Mouse (Mus musculus) MEL (cell line): ENCODE results near the gene Shox2. TPM values are rescaled to one million over a fixed set of nuclear protein-coding genes. Genes with fewer than 3 reads are reported as not detected.

Source experiments
- DNase-seq: peaks from one replicate; pipeline ENCODE4 v3.0.0; 2011; ENCODE audit warnings: low read depth, low spot score
- H3K27ac ChIP-seq: 2 replicates; pipeline ENCODE4 v1.5.1; 2012; ENCODE audit warnings: low read depth, mild to moderate bottlenecking, control low read depth, low read length, moderate library complexity; ENCODE audit not compliant: control insufficient read depth
- H3K27me3 ChIP-seq, 2 experiments: fragments of 150-350 bp in 1 of 2; sonication (generic) in 1 of 2; 2 replicates each; pipeline ENCODE4 v1.6.1; 2012; ENCODE audit warnings: low read length in 2 of 2, mild to moderate bottlenecking in 2 of 2, improper control_type of control experiment in 1 of 2, moderate library complexity in 1 of 2; ENCODE audit not compliant: insufficient read depth in 2 of 2, control insufficient read depth in 1 of 2
- H3K36me3 ChIP-seq, 2 experiments: 2 replicates each; pipeline ENCODE4 v1.6.1; 2012 to 2014; ENCODE audit warnings: low read length in 2 of 2, improper control_type of control experiment in 1 of 2, inconsistent platforms in 1 of 2, mild to moderate bottlenecking in 1 of 2; ENCODE audit not compliant: insufficient read depth in 2 of 2, control insufficient read depth in 1 of 2
- H3K4me1 ChIP-seq, 2 experiments: fragments of 150-350 bp in 1 of 2; sonication (generic) in 1 of 2; 2 replicates each; pipeline ENCODE4 v1.6.1; 2012; ENCODE audit warnings: low read length in 2 of 2, improper control_type of control experiment in 1 of 2, mild to moderate bottlenecking in 1 of 2; ENCODE audit not compliant: insufficient read depth in 2 of 2, control insufficient read depth in 1 of 2
- H3K4me3 ChIP-seq, 2 experiments: fragments of 150-350 bp in 1 of 2; sonication (generic) in 1 of 2; 2 replicates each; pipeline ENCODE4 v1.5.1; 2012; ENCODE audit warnings: low read depth in 2 of 2, low read length in 2 of 2, mild to moderate bottlenecking in 2 of 2, moderate library complexity in 2 of 2, control low read depth in 1 of 2, improper control_type of control experiment in 1 of 2; ENCODE audit not compliant: control insufficient read depth in 1 of 2, insufficient read depth in 1 of 2
- H3K79me2 ChIP-seq: 2 replicates; pipeline ENCODE4 v1.6.1; 2012; ENCODE audit warnings: mild to moderate bottlenecking, low read length, moderate library complexity; ENCODE audit not compliant: control insufficient read depth, poor library complexity, insufficient read depth
- H3K9ac ChIP-seq: 2 replicates; pipeline ENCODE4 v1.6.1; 2012; ENCODE audit warnings: low read depth, mild to moderate bottlenecking, control low read depth, low read length, moderate library complexity; ENCODE audit not compliant: control insufficient read depth, poor library complexity, severe bottlenecking
- H3K9me3 ChIP-seq: fragments of 150-350 bp; sonication (generic); replicated peaks from 2 replicates; pipeline ENCODE4 v1.6.1; 2012; ENCODE audit warnings: mild to moderate bottlenecking, low read length, improper control_type of control experiment, moderate library complexity; ENCODE audit not compliant: insufficient read depth
- CHD1 ChIP-seq: IDR thresholded peaks from 2 replicates; pipeline ENCODE4 v1.6.1; 2012; ENCODE audit warnings: low read depth, mild to moderate bottlenecking, inconsistent platforms, low read length, improper control_type of control experiment
- ELF1 ChIP-seq: IDR thresholded peaks from 2 replicates; pipeline ENCODE4 v1.6.1; 2014; ENCODE audit warnings: low read depth, mild to moderate bottlenecking, inconsistent platforms, low read length, improper control_type of control experiment, moderate library complexity
- EP300 ChIP-seq, 2 experiments: IDR thresholded peaks; 2 replicates each; pipeline ENCODE4 v1.6.1; 2011; ENCODE audit warnings: improper control_type of control experiment in 2 of 2, low read length in 2 of 2, low read depth in 1 of 2, mild to moderate bottlenecking in 1 of 2
- ETS1 ChIP-seq: IDR thresholded peaks from 2 replicates; pipeline ENCODE4 v1.6.1; 2012; ENCODE audit warnings: low read depth, mild to moderate bottlenecking, inconsistent platforms, low read length, improper control_type of control experiment, moderate library complexity
- GATA1 ChIP-seq: IDR thresholded peaks from 2 replicates; pipeline ENCODE4 v1.6.1; 2011; ENCODE audit warnings: low read depth, low read length, improper control_type of control experiment
- JUND ChIP-seq: IDR thresholded peaks from 2 replicates; pipeline ENCODE4 v1.6.1; 2011; ENCODE audit warnings: low read depth, mild to moderate bottlenecking, improper control_type of control experiment, low read length
- KAT2A ChIP-seq: conservative IDR thresholded peaks from 2 replicates; pipeline ENCODE4 v1.6.1; 2012; ENCODE audit warnings: low read depth, low read length, improper control_type of control experiment, inconsistent platforms
- MAFK ChIP-seq: IDR thresholded peaks from 2 replicates; pipeline ENCODE4 v1.6.1; 2011; ENCODE audit warnings: low read depth, mild to moderate bottlenecking, low read length, improper control_type of control experiment, borderline replicate concordance
- MAX ChIP-seq: IDR thresholded peaks from 2 replicates; pipeline ENCODE4 v1.6.1; 2011; ENCODE audit warnings: low read length, improper control_type of control experiment
- MAZ ChIP-seq: IDR thresholded peaks from 2 replicates; pipeline ENCODE4 v1.6.1; 2012; ENCODE audit warnings: low read depth, mild to moderate bottlenecking, inconsistent platforms, low read length, improper control_type of control experiment
- MXI1 ChIP-seq: IDR thresholded peaks from 2 replicates; pipeline ENCODE4 v1.6.1; 2011; ENCODE audit warnings: mild to moderate bottlenecking, low read depth, low read length, improper control_type of control experiment
- MYB ChIP-seq: IDR thresholded peaks from 2 replicates; pipeline ENCODE4 v1.6.1; 2011; ENCODE audit warnings: mild to moderate bottlenecking, low read depth, low read length, improper control_type of control experiment
- MYC ChIP-seq: IDR thresholded peaks from 2 replicates; pipeline ENCODE4 v1.6.1; 2011; ENCODE audit warnings: low read depth, mild to moderate bottlenecking, low read length, improper control_type of control experiment, moderate library complexity
- NELFE ChIP-seq: IDR thresholded peaks from 2 replicates; pipeline ENCODE4 v1.6.1; 2011; ENCODE audit warnings: low read depth, low read length, improper control_type of control experiment
- NRF1 ChIP-seq: IDR thresholded peaks from 2 replicates; pipeline ENCODE4 v1.6.1; 2014; ENCODE audit warnings: low read depth, mild to moderate bottlenecking, inconsistent platforms, low read length, improper control_type of control experiment, moderate library complexity; ENCODE audit not compliant: poor library complexity, insufficient read depth, severe bottlenecking
- POLR2AphosphoS2 ChIP-seq: IDR thresholded peaks from 2 replicates; pipeline ENCODE4 v1.6.1; 2011; ENCODE audit warnings: low read length, improper control_type of control experiment
- POLR2AphosphoS5 ChIP-seq: IDR thresholded peaks from 2 replicates; pipeline ENCODE4 v1.6.1; 2012; ENCODE audit warnings: low read depth, borderline replicate concordance, mild to moderate bottlenecking, inconsistent platforms, low read length, moderate library complexity, mixed read lengths
- SMC3 ChIP-seq: IDR thresholded peaks from 2 replicates; pipeline ENCODE4 v1.6.1; 2011; ENCODE audit warnings: low read depth, low read length, improper control_type of control experiment
- TAL1 ChIP-seq: IDR thresholded peaks from 2 replicates; pipeline ENCODE4 v1.6.1; 2012; ENCODE audit warnings: mild to moderate bottlenecking, inconsistent platforms, low read length, moderate library complexity, mixed read lengths
- TBP ChIP-seq: IDR thresholded peaks from 2 replicates; pipeline ENCODE4 v1.8.0; 2011; ENCODE audit warnings: low read depth, low read length, improper control_type of control experiment
- TCF12 ChIP-seq: IDR thresholded peaks from 2 replicates; pipeline ENCODE4 v1.6.1; 2014; ENCODE audit warnings: low read depth, mild to moderate bottlenecking, inconsistent platforms, low read length, improper control_type of control experiment, moderate library complexity
- UBTF ChIP-seq: IDR thresholded peaks from 2 replicates; pipeline ENCODE4 v1.6.1; 2012; ENCODE audit warnings: low read depth, mild to moderate bottlenecking, inconsistent platforms, low read length, improper control_type of control experiment, moderate library complexity, borderline replicate concordance; ENCODE audit not compliant: insufficient read depth
- USF1 ChIP-seq: IDR thresholded peaks from 2 replicates; pipeline ENCODE4 v1.6.1; 2014; ENCODE audit warnings: low read depth, mild to moderate bottlenecking, inconsistent platforms, low read length, improper control_type of control experiment, moderate library complexity
- USF2 ChIP-seq, 2 experiments: IDR thresholded peaks; 2 replicates each; pipeline ENCODE4 v1.6.1; 2011 to 2012; ENCODE audit warnings: improper control_type of control experiment in 2 of 2, low read length in 2 of 2, borderline replicate concordance in 1 of 2, inconsistent platforms in 1 of 2, low read depth in 1 of 2, mild to moderate bottlenecking in 1 of 2; ENCODE audit not compliant: insufficient read depth in 1 of 2
- ZMIZ1 ChIP-seq: IDR thresholded peaks from 2 replicates; pipeline ENCODE4 v1.6.1; 2012; ENCODE audit warnings: low read depth, mild to moderate bottlenecking, inconsistent platforms, low read length, improper control_type of control experiment, moderate library complexity
- ZNF384 ChIP-seq: IDR thresholded peaks from 2 replicates; pipeline ENCODE4 v1.6.1; 2012; ENCODE audit warnings: low read depth, mild to moderate bottlenecking, inconsistent platforms, low read length, improper control_type of control experiment
- polyA plus RNA-seq, 2 experiments: library from polyadenylated mRNA; stranded (reverse) in 1 of 2; unstranded in 1 of 2; fragments of >175 nt in 1 of 2; fragments of >200 nt in 1 of 2; gene quantifications; 2 replicates each; pipeline versions ENCODE4 v1.2.1 to v1.2.4; 2012; ENCODE audit warnings: low replicate concordance in 2 of 2, low read depth in 1 of 2; ENCODE audit not compliant: insufficient read length in 2 of 2, insufficient read depth in 1 of 2, missing spikeins in 1 of 2
- total RNA-seq: library from RNA; depleted of rRNA; stranded (reverse); fragments of 300-350 nt; gene quantifications from 2 replicates; pipeline ENCODE4 v1.2.3, GENCODE M21; 2012

Gene Shox2
- total and polyA plus RNA-seq, 3 experiments = 3.1 to 6.5 TPM; not detected in 1

DNA sequence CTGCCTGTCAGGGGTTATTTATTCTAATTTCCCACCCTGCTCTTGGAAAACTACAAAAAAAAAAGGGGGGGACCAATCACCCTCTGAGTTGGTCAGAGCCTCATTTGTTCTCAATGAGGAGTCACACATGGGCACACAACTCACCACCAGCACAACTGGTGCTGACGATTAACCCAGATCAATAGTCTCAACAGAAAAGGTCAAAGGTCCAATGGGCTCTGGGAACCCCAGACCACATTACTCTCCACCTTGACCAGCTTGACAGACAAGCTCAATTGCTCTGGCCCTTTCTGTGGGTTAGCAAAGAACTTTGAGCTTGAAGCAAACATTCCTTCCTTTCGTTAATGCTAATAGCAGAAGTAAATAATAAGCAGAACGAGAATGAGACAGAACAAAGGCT, 16.7 kb downstream of the Shox2 start:
- Histone ChIP-seq H3K27me3 (no peaks in the 10 kb centered on the region), H3K27ac (no peak overlapping the region), H3K4me3 (no peak overlapping the region), H3K9me3 (no peaks in the 10 kb centered on the region), H3K79me2 (no peaks in the 10 kb centered on the region), H3K36me3 (peaks cover 0 to 5% of the 10 kb centered on the region in 2 experiments; a peak in 2 of 4 replicates), H3K9ac (no peak overlapping the region), H3K4me1 (peaks cover 0 to 3% of the 10 kb centered on the region in 2 experiments; a peak in 1 of 4 replicates)
- TF ChIP-seq ZNF384 (no peak), MXI1 (no peak), SMC3 (no peak), USF1 (no peak), TBP (no peak), MAFK (no peak), ZMIZ1 (no peak), NRF1 (no peak), MYB (no peak), MYC (no peak), CHD1 (no peak), ELF1 (no peak), KAT2A (no peak), POLR2AphosphoS2 (no peak), USF2 (IDR thresholded peaks at IDR 0.05; ENCODE audit: borderline replicate concordance in 1 of 2, insufficient read depth in 1 of 2, low read depth in 1 of 2, low read length in 2 of 2) (no peak), NELFE (no peak), MAZ (no peak)
- DNase-seq = no peak

DNA sequence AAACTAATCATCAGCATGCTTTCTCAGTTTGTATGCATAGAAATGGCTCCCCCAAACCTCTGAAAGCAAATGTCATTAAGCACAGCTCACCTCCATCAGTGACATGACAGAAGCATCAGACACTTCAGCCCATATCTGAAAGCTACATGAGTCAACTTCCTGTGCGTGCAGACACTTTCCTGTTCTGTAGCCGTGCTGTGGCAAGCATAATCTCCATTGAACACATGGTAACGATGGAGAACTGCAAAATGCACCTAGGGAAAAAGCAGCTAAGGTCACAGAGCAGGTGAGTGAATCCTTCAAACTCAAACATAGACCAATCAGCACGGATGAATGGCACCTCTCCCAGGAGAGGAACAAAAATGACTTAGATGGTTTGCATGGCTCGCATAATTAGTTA, 21.6 kb downstream of the Shox2 start:
- Histone ChIP-seq H3K4me3 (no peak overlapping the region), H3K79me2 (no peaks in the 10 kb centered on the region), H3K9me3 (no peaks in the 10 kb centered on the region), H3K9ac (no peak overlapping the region; the same call in 1 of the 2 replicates)
- TF ChIP-seq MAX (peak; percentile 67), TCF12 (0 out of 2 replicates have a peak, but pooled peaks have one; percentile 18), SMC3 (no peak), GATA1 (no peak), EP300 (IDR thresholded peaks at IDR 0.05; ENCODE audit: low read depth in 1 of 2, low read length in 2 of 2) (peak; percentile 67 to 68), MAZ (no peak), USF1 (no peak), ETS1 (peak; percentile 52; the same call in 1 of the 2 replicates), KAT2A (no peak), JUND (peak; percentile 66; the same call in 1 of the 2 replicates), UBTF (no peak), TAL1 (peak; percentile 47), MYC (peak; percentile 69; the same call in 1 of the 2 replicates), POLR2AphosphoS5 (no peak)
- TF ChIP-seq, all 39 proteins: peak for 7
- peaks cover 0 to 5% of the 10 kb centered on the region in 2 experiments; a peak in 2 of 4 replicates for H3K36me3 ChIP-seq
- H3K27me3 ChIP-seq = no peaks in the 10 kb centered on the region
- DNase-seq = peak; percentile 75
- H3K4me1 ChIP-seq = peaks cover 0 to 4% of the 10 kb centered on the region in 2 experiments; a peak in 1 of 4 replicates
- peak overlapping the region; percentile 36 for H3K27ac ChIP-seq
